Mouse (Mus musculus) ES-CJ7 (cell line): ENCODE measurements at regions not wholly inside any gene's neighbourhood (a gene's known extent, or its start where the extent isn't known, plus 50 kb on each side); places are given as distances from the start of the nearest gene placed in this dataset.

ENCODE experiments used
- DNase-seq: peaks from one replicate; pipeline ENCODE4 v3.0.0; 2011; ENCODE audit warnings: low read depth, low spot score

- no peak for DNase-seq
These were observed 135.3 kb upstream of the Gm37988 start for GRCm38 (mm10) chr1:4672344-4672743.

- no peak for DNase-seq
These were observed 120.1 kb upstream of the Gm37988 start for GRCm38 (mm10) chr1:4687605-4688004.

- DNase-seq, result no peak
These were observed 118.6 kb upstream of the Gm37988 start for GRCm38 (mm10) chr1:4689096-4689495.

- no peak for DNase-seq
These were observed 104.4 kb upstream of the Gm37988 start for GRCm38 (mm10) chr1:4703316-4703715.

- DNase-seq, result no peak
These were observed 101.5 kb upstream of the Gm37988 start for GRCm38 (mm10) chr1:4706171-4706570.

- DNase-seq, result peak; percentile 22
These were observed 85.3 kb upstream of the Gm37988 start for GRCm38 (mm10) chr1:4722333-4722931.
